Mouse (Mus musculus): ENCODE measurements at regions not wholly inside any gene's neighbourhood (a gene's known extent, or its start where the extent isn't known, plus 50 kb on each side); places are given as distances from the start of the nearest gene placed in this dataset.

DNA sequence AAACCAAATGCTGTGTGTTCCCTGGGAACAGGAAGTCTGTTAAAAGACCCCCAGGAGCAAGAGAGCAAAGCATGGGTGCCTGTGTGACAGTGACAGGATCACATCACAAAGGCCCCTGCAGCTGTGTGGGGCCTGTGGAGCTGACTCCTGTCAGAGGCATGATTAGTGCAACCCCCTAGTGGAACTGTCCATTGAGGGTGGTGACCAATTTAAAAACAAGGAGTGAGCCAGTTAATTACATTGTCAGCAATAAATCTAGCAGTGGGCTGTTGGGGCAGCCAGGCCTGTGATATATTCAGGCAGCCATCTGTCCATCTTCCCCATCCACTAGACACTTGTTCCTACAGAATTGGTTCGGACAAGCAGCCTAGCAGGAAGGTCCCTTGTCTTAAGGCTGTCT is 121.8 kb upstream of the Cxxc4 start:
- Histone ChIP-seq H3K9me3 (ENCODE audit: low read depth, low read length) (no peaks in the 10 kb centered on the region), H3K4me3 (ENCODE audit: low read depth, low read length) (no peak overlapping the region), H3K36me3 (ENCODE audit: insufficient read depth) (no peaks in the 10 kb centered on the region), H3K4me2 (no peak overlapping the region), H3K27me3 (ENCODE audit: insufficient read depth, low read length) (no peaks in the 10 kb centered on the region), H3K9ac (no peak overlapping the region), H3K27ac (ENCODE audit: low read depth) (no peak overlapping the region), H3K4me1 (ENCODE audit: insufficient read depth) (no peaks in the 10 kb centered on the region)
- WGBS, result 60% methylated on average over 1 of the region's 1 CpGs
- DNase-seq (no peak), ATAC-seq (ENCODE audit: insufficient read depth) (no peak)
- TF ChIP-seq CTCF (IDR thresholded peaks at IDR 0.05; ENCODE audit: low read depth), result no peak

DNA sequence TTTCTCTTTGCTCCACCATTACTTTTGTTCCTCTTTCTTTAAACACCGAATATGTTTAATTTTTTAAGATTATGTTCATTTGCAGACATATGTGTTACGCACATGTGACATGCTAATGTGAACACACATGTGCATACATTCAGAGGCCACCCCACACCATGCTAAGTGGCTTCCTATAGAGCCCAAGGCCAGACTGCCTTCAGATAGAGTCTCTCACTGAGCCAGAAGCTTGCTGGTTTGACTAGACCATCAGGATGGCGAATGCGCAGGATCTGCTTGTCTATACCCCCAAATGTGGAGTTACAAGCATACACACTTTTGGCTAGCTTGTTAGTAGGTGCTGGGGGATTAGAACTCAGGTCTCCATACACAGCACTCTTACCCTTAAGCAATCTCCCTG is 121.3 kb upstream of the Cxxc4 start:
- H3K27ac ChIP-seq (ENCODE audit: low read depth), result no peak overlapping the region
- DNase-seq (no peak), ATAC-seq (ENCODE audit: insufficient read depth) (no peak)
- WGBS, result 91% methylated on average over 4 of the region's 4 CpGs
- no peak overlapping the region for H3K4me3 ChIP-seq (ENCODE audit: low read depth, low read length)
- no peak overlapping the region for H3K9ac ChIP-seq
- H3K4me2 ChIP-seq, result no peak overlapping the region
- no peak for TF ChIP-seq CTCF (IDR thresholded peaks at IDR 0.05; ENCODE audit: low read depth)
- no peaks in the 10 kb centered on the region for H3K36me3 ChIP-seq (ENCODE audit: insufficient read depth)
- no peaks in the 10 kb centered on the region for H3K9me3 ChIP-seq (ENCODE audit: low read depth, low read length)
- no peaks in the 10 kb centered on the region for H3K4me1 ChIP-seq (ENCODE audit: insufficient read depth)
- H3K27me3 ChIP-seq (ENCODE audit: insufficient read depth, low read length), result no peaks in the 10 kb centered on the region

DNA sequence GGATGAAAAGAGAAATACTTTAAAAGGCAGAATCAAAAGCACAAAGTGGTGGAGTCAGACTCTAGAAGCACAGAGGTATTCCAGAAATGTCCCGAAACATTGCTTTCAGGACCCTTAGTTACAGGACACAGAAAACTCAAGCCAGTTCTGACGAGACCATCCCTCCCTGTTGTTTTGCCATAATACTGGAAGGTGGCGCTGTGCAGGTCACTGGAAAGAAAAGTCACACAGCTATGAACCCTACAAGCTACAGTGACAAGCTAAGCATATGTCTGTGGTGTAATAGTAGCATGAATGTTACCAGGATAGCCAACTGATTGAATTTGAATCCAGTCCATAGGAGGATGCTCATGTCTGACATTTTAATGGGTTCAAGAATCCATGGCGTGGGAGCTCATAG is 117.4 kb upstream of the Cxxc4 start:
- DNase-seq, result no peak
- H3K4me2 ChIP-seq, result no peak overlapping the region
- H3K36me3 ChIP-seq (ENCODE audit: insufficient read depth), result no peaks in the 10 kb centered on the region
- H3K4me3 ChIP-seq (ENCODE audit: low read depth, low read length), result no peak overlapping the region
- H3K27me3 ChIP-seq (ENCODE audit: insufficient read depth, low read length), result no peaks in the 10 kb centered on the region
- H3K9me3 ChIP-seq (ENCODE audit: low read depth, low read length), result no peaks in the 10 kb centered on the region
- ATAC-seq (ENCODE audit: insufficient read depth), result no peak
- no peak overlapping the region for H3K9ac ChIP-seq
- peak; percentile 18; the same call in 1 of the 2 replicates for TF ChIP-seq CTCF (IDR thresholded peaks at IDR 0.05; ENCODE audit: low read depth)
- WGBS, result 68% methylated on average over 4 of the region's 4 CpGs
- no peak overlapping the region for H3K27ac ChIP-seq (ENCODE audit: low read depth)
- no peaks in the 10 kb centered on the region for H3K4me1 ChIP-seq (ENCODE audit: insufficient read depth)

DNA sequence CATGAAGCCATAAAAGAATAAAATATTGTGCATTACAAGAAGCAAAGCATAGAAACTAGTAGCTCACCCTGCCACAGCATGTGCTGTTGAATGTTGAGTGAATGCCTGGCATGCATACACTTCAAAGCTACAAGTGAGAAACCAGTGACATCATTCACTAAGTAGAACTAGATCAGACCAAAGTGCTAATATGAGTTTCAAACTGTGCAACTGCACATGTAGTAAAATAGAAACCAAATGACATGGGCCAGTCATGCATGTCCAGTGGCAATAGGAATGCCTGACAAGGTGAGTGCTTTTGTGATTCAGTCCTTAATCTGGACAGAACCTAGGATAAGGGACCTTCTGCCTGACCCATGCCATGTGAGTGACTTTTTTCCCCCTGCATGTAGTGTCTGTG is 111.3 kb upstream of the Cxxc4 start:
- Histone ChIP-seq H3K9ac (no peak overlapping the region), H3K4me3 (ENCODE audit: low read depth, low read length) (no peak overlapping the region), H3K27me3 (ENCODE audit: insufficient read depth, low read length) (no peaks in the 10 kb centered on the region), H3K9me3 (ENCODE audit: low read depth, low read length) (no peaks in the 10 kb centered on the region), H3K36me3 (ENCODE audit: insufficient read depth) (no peaks in the 10 kb centered on the region), H3K4me2 (no peak overlapping the region), H3K27ac (ENCODE audit: low read depth) (no peak overlapping the region), H3K4me1 (ENCODE audit: insufficient read depth) (no peaks in the 10 kb centered on the region)
- DNase-seq (no peak), ATAC-seq (ENCODE audit: insufficient read depth) (no peak)
- no peak for TF ChIP-seq CTCF (IDR thresholded peaks at IDR 0.05; ENCODE audit: low read depth)

DNA sequence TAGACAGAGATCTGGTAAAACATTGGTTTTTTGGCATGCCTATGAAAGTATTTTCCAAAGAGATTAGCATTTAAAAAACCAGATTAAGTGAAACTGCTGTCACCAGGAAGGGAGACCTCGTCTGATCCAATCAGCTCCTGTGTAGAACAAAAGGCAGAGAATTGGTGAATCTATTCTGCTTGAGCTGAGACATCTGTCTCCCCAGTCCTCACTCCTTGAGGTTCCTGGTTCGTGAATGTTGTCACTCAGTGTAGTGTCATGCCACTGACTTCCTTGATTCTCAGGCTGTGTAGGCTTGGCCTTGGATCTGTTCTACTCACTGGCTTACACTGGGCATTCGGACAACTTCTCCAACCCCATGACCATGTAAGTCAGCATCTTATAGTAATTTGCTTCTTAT is 105.9 kb upstream of the Cxxc4 start:
- H3K4me2 ChIP-seq, result no peak overlapping the region
- no peaks in the 10 kb centered on the region for H3K4me1 ChIP-seq (ENCODE audit: insufficient read depth)
- ATAC-seq (ENCODE audit: insufficient read depth) (no peak), DNase-seq (no peak)
- WGBS, result 51% methylated on average over 3 of the region's 3 CpGs
- no peak overlapping the region for H3K4me3 ChIP-seq (ENCODE audit: low read depth, low read length)
- TF ChIP-seq CTCF (IDR thresholded peaks at IDR 0.05; ENCODE audit: low read depth), result no peak
- no peak overlapping the region for H3K9ac ChIP-seq
- H3K9me3 ChIP-seq (ENCODE audit: low read depth, low read length), result no peaks in the 10 kb centered on the region
- no peaks in the 10 kb centered on the region for H3K36me3 ChIP-seq (ENCODE audit: insufficient read depth)
- H3K27ac ChIP-seq (ENCODE audit: low read depth), result no peak overlapping the region
- H3K27me3 ChIP-seq (ENCODE audit: insufficient read depth, low read length), result no peaks in the 10 kb centered on the region

DNA sequence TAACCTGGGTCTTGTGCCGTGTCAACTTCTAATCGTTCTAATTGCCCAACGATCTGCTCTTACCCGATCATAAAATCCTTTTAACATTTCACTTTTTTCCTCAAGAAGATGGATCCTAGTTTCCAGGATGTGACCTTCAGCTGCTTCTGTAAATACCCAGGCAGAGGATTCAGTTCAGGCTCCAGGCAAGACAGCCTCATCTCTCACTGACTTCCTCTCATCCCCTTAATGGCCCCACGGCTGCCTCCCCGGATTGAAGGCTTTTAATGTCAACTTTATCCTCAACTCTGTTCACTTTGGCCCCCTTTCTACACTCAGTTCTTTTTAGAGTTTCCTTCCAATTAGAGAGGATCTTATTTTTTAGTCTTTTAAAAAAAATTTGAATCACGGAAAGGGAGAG is 91.0 kb upstream of the Cxxc4 start:
- Histone ChIP-seq H3K9me3 (ENCODE audit: low read depth, low read length) (no peaks in the 10 kb centered on the region), H3K27me3 (ENCODE audit: insufficient read depth, low read length) (no peaks in the 10 kb centered on the region), H3K36me3 (ENCODE audit: insufficient read depth) (no peaks in the 10 kb centered on the region), H3K4me2 (0 out of 2 replicates have a peak overlapping the region, but pooled peaks have one; percentile 1), H3K27ac (ENCODE audit: low read depth) (no peak overlapping the region), H3K4me1 (ENCODE audit: insufficient read depth) (no peaks in the 10 kb centered on the region), H3K9ac (no peak overlapping the region), H3K4me3 (ENCODE audit: low read depth, low read length) (no peak overlapping the region)
- WGBS, result 23% methylated on average over 7 of the region's 7 CpGs
- no peak for TF ChIP-seq CTCF (IDR thresholded peaks at IDR 0.05; ENCODE audit: low read depth)
- DNase-seq, result peak; percentile 23
- ATAC-seq (ENCODE audit: insufficient read depth), result no peak

DNA sequence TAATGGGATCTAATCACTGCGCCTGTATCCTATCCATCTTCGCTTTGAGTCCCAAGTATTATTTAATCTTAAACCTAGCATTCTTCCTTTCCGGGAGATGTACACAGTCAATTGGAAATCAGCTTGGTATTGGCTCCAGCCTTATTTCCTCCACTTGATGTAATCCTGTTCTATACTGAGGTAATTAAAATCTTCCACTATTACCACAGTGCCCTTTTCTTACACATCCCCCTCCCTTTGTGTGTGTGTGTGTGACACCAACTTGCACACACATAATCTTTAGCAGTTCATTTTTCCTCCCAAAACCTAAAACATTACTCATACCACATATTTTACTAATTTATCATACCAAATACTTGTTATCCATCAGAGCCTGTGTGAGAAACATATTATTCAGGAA is 90.3 kb upstream of the Cxxc4 start:
- Histone ChIP-seq H3K9me3 (ENCODE audit: low read depth, low read length) (no peaks in the 10 kb centered on the region), H3K27me3 (ENCODE audit: insufficient read depth, low read length) (no peaks in the 10 kb centered on the region), H3K27ac (ENCODE audit: low read depth) (no peak overlapping the region), H3K4me2 (no peak overlapping the region), H3K4me1 (ENCODE audit: insufficient read depth) (no peaks in the 10 kb centered on the region), H3K36me3 (ENCODE audit: insufficient read depth) (no peaks in the 10 kb centered on the region), H3K4me3 (ENCODE audit: low read depth, low read length) (no peak overlapping the region), H3K9ac (no peak overlapping the region)
- TF ChIP-seq CTCF (IDR thresholded peaks at IDR 0.05; ENCODE audit: low read depth), result no peak
- no peak for DNase-seq
- ATAC-seq (ENCODE audit: insufficient read depth), result peak; percentile 38; the same call in 1 of the 2 replicates
- WGBS, result 75% methylated on average over 3 of the region's 3 CpGs

Measured in lung, embryonic 14.5 days (tissue).